Mouse (Mus musculus): Measurements from ENCODE around the gene Naa11.

Gene Naa11

DNA sequence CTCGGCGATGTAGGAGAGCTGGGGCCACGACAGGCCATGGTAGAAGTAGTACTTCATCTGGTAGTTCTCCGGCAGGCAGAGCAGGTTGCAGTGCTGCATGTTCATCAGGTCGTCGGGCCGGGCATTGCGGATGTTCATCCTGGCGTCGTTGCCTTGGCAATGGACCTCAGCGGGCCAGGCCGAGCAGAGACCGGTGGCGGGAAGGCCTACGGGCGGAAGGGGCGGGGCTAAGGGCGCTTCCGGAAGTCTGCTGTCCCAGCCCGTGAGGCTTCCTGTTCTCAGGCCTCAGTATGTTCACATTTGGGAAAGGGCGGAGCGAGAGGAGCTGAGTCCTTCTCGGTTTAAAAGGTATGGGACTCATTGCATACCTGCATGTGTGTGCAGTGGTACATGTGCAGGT lies at the start of gene Naa11:
Gene Naa11, minus strand, starts transcription at position 220 of the 400 bp plus-strand sequence.
- no peak for DNase-seq (ENCODE audit: low spot score)

DNA sequence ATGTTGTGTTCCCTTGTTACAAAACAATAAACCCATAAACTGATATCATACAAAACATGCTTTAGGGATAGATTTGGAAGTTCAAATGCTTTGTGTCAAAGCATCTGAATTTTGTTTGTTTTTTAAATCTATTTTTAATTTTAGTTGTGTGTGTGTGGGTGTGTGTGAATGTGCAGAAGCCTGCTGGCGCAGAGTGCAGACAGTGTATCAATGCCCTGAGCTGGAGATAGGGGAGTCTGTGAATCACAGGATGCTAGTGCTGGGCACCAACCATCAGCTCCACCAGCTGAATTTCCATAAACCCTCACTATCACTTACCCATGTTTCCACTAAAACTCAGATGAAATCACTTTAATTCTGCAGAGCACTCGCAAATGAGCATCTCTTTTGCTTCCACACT lies 40.3 kb upstream of the Naa11 start:
- no peak for DNase-seq (ENCODE audit: low spot score)

GRCm38 (mm10) chr5:97429976-97430375 lies 37.8 kb upstream of the Naa11 start:
- DNase-seq (ENCODE audit: low spot score) = no peak

- DNase-seq (ENCODE audit: low spot score) = no peak
These were observed 29.5 kb upstream of the Naa11 start for GRCm38 (mm10) chr5:97421669-97422068.

GRCm38 (mm10) chr5:97417185-97417584 lies 25.0 kb upstream of the Naa11 start:
- DNase-seq (ENCODE audit: low spot score) = no peak

DNA sequence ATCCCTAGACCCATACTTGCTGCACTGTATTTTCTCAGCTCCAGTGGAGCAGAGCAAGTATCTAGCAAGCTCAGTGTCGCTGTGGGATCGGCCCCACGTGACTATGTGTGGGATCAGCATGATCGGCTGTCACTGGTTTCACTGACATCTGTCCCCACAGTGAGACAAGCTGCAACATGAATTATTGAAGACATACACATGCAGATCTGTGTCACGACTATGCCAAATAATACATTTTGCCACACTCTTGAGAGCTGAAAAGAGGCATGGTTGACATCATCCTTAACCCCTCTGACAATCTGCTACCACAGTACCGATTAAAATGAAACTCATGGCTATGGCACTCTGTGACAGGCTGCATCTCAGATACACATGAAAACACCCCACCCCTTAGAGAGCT lies 23.7 kb upstream of the Naa11 start:
- no peak for DNase-seq (ENCODE audit: low spot score)

GRCm38 (mm10) chr5:97413716-97414115 lies 21.5 kb upstream of the Naa11 start:
- DNase-seq (ENCODE audit: low spot score) = no peak

- DNase-seq (ENCODE audit: low spot score) = no peak
These were observed 18.0 kb upstream of the Naa11 start for GRCm38 (mm10) chr5:97410190-97410589.

GRCm38 (mm10) chr5:97409234-97409704 lies 17.1 kb upstream of the Naa11 start:
- DNase-seq (ENCODE audit: low spot score) = no peak

DNA sequence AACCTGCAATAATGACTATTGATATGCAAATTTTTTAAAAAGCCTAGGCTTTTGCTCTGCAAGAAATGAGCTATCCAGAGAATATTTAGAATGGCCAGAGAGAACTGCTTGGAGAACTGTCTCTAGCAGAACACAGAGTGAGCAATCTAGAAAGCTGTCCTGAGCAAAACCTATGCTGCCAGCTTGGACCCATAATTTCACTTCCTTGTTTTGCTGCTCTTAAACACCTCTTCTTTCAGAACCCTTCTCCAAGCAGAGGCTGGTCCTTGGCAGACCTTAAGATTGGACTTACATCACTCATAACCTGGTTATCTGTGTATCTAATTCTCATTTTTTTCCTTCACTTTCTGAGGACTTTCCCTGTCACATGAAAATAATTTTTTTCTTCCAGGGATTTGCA lies 8.9 kb upstream of the Naa11 start:
- DNase-seq (ENCODE audit: low spot score) = no peak

DNA sequence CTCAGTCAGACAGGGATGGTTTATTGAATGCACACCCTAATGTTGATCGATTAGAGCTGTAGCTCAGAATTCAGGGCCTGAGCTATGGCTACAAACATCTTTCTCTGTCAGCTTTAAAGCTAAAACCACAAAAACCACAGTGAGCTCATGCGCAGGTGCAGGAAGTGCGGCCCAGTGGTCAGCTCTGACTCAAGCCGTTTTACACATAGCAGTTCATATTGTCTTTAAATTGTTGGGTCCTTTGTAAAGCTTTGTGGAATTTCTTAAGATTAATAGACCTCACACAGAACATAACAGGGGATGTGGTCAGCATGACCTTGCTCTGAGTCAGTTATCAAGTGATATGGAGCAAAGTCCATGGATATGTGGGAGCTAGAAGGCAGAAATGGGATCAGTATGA lies 5.4 kb upstream of the Naa11 start:
- no peak for DNase-seq (ENCODE audit: low spot score)

DNA sequence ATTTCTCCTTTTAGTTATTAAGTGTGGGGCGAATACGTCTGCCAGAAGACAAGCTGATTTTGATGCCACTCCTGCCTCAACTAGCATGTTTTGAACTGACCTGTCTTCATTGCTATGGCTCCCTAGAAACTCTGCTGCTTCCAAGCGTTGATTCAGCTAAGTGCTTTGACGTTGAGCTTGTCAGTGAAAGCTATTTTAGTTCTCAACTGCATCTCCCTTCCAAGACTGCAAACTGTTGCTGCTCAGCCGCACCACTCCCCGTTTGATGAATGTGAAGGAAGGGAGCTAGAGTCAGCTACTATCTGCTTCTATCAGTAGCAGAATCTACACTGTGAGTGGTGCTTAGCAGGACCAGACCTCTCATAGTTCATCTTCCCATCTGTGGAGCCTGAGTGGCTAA lies 4.6 kb downstream of the Naa11 start:
- no peak for DNase-seq (ENCODE audit: low spot score)

DNA sequence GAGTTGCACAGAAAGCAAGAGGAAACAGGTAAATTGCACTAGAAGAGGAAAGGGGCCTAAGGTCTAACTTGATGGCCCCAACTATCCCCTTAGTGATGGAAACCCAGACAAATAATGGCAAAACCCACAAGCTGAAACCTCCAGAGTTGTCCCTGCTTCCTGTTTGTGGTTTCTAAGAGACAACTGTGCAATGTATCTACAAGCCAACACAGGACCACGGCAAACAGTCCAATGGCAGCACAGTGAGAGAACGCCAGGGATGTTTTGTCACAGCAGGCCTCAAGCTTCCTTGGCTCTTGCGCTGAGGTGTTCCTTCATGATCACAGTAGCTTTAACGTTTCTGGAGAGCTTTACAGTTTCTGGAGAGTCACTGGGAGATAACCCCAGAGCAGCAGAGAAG lies 7.8 kb downstream of the Naa11 start:
- no peak for DNase-seq (ENCODE audit: low spot score)

DNA sequence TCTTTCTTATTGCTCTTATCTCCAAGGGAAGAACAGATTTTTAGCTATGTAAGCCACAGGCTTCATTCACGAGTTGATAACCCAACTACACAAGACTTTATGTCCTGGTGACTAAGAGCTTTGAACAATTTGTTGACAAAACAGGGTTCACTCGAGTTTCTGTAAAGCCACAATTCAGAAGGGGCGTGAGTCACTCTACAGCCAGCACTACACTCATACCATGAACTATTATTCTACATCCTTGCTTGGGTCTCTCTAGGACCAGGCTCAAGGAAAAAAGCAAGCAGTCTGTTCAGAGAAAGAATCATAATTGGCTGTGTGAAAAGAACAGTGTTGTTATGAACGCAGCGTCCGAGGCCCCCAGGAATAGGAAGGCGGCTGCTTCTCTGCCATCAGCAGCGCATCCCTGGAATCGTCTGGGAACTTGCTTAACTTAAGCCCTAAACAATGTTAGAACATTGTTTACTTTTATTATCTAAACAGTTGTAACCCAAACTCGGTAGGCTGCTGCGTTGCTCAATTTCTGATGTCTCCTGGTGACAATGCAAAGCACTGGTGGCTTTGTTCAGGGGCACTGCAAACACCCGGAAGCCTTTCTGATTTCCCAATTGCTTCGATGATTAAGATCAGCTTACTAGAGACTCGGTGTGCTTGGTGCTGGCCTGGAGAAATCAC lies 9.5 kb downstream of the Naa11 start:
- no peak for DNase-seq (ENCODE audit: low spot score)

DNA sequence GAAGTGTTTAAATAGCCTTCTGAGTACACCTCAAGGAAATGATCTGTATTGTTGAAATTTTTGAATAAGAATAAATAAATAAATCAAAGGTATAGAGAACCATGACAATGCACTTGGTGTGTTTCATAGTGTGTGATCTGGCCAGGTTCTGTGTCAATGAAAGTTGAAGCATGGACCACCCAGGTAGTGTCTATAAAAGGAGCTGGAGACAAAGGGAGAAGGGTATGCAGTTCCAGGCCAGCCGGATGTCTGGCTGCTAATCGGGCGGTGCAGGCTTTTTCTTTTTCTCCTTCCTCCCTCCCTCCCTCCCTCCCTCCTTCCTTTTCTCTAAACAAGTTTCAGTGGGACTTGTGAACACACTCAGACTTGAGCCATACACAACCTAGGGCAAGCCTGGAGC lies 12.2 kb downstream of the Naa11 start:
- no peak for DNase-seq (ENCODE audit: low spot score)

DNA sequence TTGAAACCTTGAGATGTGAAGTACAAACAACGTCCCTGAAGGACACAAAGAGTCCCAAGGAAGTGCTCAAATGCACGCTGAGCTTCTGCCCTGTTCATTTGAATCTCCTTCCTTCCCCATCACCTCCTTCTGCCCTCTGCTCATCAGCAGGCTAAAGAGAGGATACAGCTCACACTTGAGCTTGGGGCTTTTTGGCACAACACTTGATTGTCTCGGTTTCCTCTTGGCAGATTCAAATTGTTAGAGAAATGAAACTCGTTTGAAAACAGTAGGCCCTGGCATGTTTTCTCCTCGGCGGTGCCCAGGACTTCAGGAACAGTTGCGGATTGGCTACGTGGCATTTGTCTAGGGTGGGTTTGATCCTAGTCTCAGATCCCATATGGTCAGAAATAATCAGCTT lies 27.4 kb downstream of the Naa11 start:
- DNase-seq (ENCODE audit: low spot score) = no peak

DNA sequence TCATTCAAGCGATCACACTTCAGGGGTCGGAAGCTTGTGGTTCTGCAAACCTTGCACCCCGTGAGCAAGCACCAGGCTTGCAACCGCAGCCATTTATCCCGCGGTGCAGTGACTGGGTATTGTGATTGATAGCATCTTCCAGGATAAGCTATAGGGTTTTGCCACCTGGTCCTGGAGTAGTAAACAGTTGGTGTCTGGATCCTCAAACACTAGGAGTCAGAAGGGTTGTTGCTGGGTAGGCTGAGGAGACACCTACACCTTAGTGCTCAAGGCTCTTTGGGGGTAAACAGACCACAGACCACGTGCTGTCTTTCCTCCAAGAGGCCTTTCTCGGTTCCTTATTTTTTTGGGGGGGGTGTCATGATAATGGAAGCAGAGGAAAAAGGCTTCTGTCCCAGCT lies 27.9 kb downstream of the Naa11 start:
- DNase-seq (ENCODE audit: low spot score) = no peak

GRCm38 (mm10) chr5:97362539-97362938 lies 29.6 kb downstream of the Naa11 start:
- DNase-seq (ENCODE audit: low spot score) = no peak

DNA sequence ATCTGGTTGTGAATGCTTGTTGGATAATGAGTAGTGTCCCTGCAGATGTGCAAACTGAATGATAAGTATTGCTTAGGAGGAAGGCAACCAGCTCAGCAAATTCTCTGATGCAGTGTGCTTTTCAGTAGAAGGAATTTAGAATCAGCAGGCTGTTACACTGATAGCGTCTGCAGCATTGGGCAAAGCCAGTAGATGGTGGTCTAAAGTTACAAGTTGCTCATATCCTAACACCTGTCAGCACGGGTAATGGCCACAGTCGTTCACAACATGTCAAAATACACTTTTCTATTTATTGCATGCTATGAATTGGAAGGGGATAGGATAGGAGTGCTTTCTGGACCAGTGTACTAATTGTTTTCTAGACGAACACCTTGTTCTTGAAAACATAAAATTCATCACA lies 33.1 kb downstream of the Naa11 start:
- no peak for DNase-seq (ENCODE audit: low spot score)

- DNase-seq (ENCODE audit: low spot score) = no peak
These were observed 36.0 kb downstream of the Naa11 start for GRCm38 (mm10) chr5:97356135-97356534.

DNA sequence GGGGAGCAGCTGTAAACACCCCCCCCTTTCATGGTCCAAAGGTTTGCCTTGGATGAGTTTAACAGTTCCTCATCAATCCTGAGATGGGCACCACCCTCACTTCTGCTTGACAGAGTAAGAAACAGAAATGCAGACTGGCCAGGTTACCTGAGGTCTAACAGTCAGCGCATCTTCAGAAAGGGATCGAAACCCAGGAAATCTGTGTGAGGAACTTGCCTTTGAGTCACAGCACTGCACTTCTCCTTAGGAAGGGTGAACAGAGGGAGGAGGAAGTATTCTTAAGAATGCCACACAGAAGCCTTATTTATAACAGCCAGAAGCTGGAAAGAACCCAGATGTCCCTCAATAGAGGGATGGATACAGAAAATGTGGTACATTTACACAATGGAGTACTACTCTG lies 37.0 kb downstream of the Naa11 start:
- DNase-seq (ENCODE audit: low spot score) = no peak

GRCm38 (mm10) chr5:97348760-97349159 lies 43.4 kb downstream of the Naa11 start:
- DNase-seq (ENCODE audit: low spot score) = no peak

GRCm38 (mm10) chr5:97348310-97348709 lies 43.9 kb downstream of the Naa11 start:
- no peak for DNase-seq (ENCODE audit: low spot score)

DNA sequence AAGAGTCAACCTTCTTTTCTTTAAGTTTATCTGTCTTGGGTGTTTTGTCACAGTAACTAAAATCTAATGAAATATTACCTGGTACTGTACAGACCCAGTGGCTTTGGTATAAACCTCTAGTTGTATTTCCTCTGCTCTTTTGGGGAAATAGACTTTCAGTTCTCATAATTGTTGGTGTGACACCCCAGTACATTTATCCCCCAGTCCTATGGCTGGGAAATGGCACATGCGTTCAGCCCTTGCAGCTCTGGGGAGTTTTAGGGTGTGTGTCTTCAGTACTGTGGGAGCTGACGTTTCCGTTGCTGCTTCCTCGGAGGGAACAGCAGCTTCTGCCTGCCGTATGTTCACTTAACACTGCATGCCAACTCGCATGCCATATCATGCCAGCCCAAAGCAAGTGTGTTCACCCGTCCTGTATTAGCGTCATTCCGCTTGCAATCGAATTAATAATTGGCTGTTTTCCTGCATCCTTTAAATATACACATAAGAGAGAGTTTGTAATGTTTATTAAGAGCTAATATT lies 46.4 kb downstream of the Naa11 start:
- DNase-seq (ENCODE audit: low spot score) = no peak

Measured in T-cell, adult 2 months (primary cell).